Mouse (Mus musculus): Measurements from ENCODE around the gene Emcn. TPM values are rescaled to one million over a fixed set of nuclear protein-coding genes. Genes with fewer than 3 reads are reported as not detected.

Gene Emcn
- total RNA-seq, 2 experiments from 2014 or later: 0.12 to 2.0 TPM

GRCm38 (mm10) chr3:137382311-137382710, 41.4 kb downstream of the Emcn start:
- no peak for ATAC-seq (replicated peaks; ENCODE audit: poor library complexity)

DNA sequence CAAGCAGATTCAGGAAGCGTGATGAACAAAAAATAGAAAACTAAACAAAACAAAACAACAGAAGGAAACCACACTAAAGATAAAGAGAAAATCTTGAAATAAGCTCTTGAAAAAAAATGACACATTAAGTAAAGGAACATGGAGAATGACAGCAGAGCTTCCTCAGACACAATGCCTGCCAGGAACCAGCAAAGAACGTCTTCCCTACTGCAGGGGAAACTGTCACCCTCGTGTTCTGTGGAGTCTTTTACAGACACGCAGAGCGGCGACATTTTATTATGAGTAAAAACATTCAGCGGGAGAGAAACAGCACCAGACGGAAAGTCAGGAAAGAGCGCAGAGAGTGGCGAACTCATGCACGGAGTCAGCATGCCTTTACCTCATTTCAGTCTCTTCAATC, 54.7 kb downstream of the Emcn start:
- ATAC-seq (replicated peaks; ENCODE audit: poor library complexity): no peak

GRCm38 (mm10) chr3:137415451-137416086, 74.7 kb downstream of the Emcn start:
- no peak for ATAC-seq (replicated peaks; ENCODE audit: poor library complexity)

DNA sequence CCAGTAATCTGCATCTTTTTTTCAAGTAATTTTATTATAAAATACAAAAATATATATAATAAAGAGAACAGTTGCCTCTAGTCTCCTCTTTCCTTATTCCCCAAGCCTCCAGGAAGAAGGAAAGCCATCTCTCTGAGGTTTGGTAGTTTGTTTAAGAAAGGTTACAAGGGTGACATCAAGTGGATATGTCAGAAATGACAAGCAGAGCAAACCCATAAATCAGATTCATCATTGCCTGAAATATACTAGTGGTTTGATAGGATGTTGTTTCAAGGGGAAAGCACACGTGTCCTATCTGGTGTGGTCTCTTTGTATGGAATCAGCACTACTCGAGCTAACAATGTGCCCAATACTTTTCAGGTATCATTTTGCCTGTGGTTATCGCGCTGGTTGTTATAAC, 77.8 kb downstream of the Emcn start:
- ATAC-seq (replicated peaks; ENCODE audit: poor library complexity): peak; percentile 58

DNA sequence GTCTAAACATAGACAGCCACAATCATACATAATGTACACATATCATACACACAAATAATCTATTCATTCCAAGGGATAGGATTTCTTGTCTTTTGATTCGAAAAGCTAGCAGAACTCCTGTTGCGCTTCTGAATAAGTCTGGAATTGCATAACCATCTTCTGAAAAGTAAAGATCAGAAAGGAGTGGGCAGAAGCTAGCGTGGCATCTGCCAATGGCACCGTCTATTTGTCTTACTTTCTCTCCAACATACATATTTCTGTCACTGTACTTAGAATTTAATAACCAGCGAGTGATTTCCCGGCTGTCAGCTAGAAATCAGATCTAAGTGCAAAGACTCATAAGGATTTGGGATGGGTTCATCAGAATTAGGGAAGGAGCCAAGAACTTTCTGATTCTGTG, 88.6 kb downstream of the Emcn start:
- no peak for ATAC-seq (replicated peaks; ENCODE audit: poor library complexity)

GRCm38 (mm10) chr3:137464902-137465629, 124.2 kb downstream of the Emcn start:
- no peak for ATAC-seq (replicated peaks; ENCODE audit: poor library complexity)

- no peak for ATAC-seq (replicated peaks; ENCODE audit: poor library complexity)
Measured at GRCm38 (mm10) chr3:137465953-137466352, 125.1 kb downstream of the Emcn start.

DNA sequence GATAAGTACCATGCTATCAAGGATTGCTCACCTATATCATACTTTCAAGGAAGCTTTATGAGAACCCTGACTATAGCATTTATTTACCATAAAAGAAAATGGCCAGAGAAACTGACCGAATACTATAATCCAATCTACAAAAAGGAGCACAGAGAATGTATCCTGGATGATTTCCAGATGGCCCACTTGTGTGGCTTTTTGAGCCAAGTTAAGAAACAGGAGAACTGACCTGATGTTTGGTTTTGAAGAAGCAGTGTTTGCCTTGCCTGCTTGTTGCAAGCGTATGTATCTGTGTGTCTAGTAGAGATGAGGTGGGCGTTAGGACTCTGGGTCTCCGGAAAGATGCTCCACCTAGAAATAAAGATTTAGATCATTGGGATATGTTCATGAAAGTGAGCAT, 125.9 kb downstream of the Emcn start:
- ATAC-seq (replicated peaks; ENCODE audit: poor library complexity): no peak

GRCm38 (mm10) chr3:137467386-137467785, 126.5 kb downstream of the Emcn start:
- no peak for ATAC-seq (replicated peaks; ENCODE audit: poor library complexity)

DNA sequence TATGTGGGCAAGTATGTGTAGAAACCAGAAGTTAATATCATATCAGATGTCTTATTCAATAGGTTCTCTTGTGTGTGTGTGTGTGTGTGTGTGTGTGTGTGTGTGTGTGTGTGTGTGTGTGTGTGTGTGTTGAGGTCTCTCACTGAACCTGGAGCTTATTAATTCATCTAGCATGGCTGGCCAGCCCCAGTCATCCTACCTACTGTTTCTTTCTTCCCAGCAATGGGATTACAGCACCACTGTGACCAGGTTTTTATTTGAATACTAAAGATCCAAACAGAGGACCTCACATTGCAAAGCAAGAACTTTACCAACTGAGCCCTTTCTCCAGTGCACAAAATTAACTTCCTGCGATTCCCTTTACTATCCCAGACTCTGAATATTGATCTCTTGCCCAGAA, 131.3 kb downstream of the Emcn start:
- no peak for ATAC-seq (replicated peaks; ENCODE audit: poor library complexity)

GRCm38 (mm10) chr3:137479761-137480339, 139.0 kb downstream of the Emcn start:
- ATAC-seq (replicated peaks; ENCODE audit: poor library complexity): no peak

- ATAC-seq (replicated peaks; ENCODE audit: poor library complexity): no peak
Measured at GRCm38 (mm10) chr3:137481157-137481556, 140.3 kb downstream of the Emcn start.
